Mouse (Mus musculus) heart, embryonic 14.5 days (tissue): ENCODE data around the gene Atp5l. TPM values are rescaled to one million over a fixed set of nuclear protein-coding genes. Genes with fewer than 3 reads are reported as not detected.
"Not testable (repeated sequence)": the region's sequence is repeated elsewhere in the genome, so short reads cannot be mapped to it uniquely, and the experiment has no call there.

Experiments
- ATAC-seq: fragments of 200-750 bp; cut with Nextera tagmentation; 2 replicates; pipeline ENCODE4 v1.8.0; 2017; ENCODE audit warnings: low read depth, moderate TSS enrichment; ENCODE audit not compliant: insufficient number of reproducible peaks, insufficient read depth, low FRiP score
- H3K27ac ChIP-seq, 2 experiments: fragments of 200-500 bp in 1 of 2; fragments of 300-500 bp in 1 of 2; sonication (generic) in 1 of 2; replicated peaks in 1 of 2; 2 replicates each; pipeline ENCODE4 v1.5.1; 2012 to 2014; ENCODE audit warnings: low read depth in 2 of 2, low read length in 2 of 2, control low read depth in 1 of 2, mild to moderate bottlenecking in 1 of 2, mixed read lengths in 1 of 2; ENCODE audit not compliant: control insufficient read depth in 1 of 2, insufficient read depth in 1 of 2
- H3K27me3 ChIP-seq: fragments of 300-500 bp; sonication (generic); 2 replicates; pipeline ENCODE4 v1.6.1; 2014; ENCODE audit warnings: mild to moderate bottlenecking, low read length, control low read depth; ENCODE audit not compliant: control insufficient read depth, insufficient read depth
- H3K36me3 ChIP-seq: fragments of 300-500 bp; sonication (generic); 2 replicates; pipeline ENCODE4 v1.6.1; 2014; ENCODE audit warnings: mild to moderate bottlenecking, control low read depth, low read length, mixed read lengths; ENCODE audit not compliant: control insufficient read depth, insufficient read depth
- H3K4me1 ChIP-seq, 2 experiments: fragments of 200-500 bp in 1 of 2; fragments of 300-500 bp in 1 of 2; sonication (generic) in 1 of 2; 2 replicates each; pipeline ENCODE4 v1.6.1; 2012 to 2014; ENCODE audit warnings: low read length in 2 of 2, control low read depth in 1 of 2, mixed read lengths in 1 of 2; ENCODE audit not compliant: control insufficient read depth in 2 of 2, insufficient read depth in 2 of 2
- H3K4me2 ChIP-seq: fragments of 300-500 bp; sonication (generic); 2 replicates; pipeline ENCODE4 v1.6.1; 2014; ENCODE audit warnings: mild to moderate bottlenecking, low read length
- H3K4me3 ChIP-seq, 2 experiments: fragments of 200-500 bp in 1 of 2; fragments of 300-500 bp in 1 of 2; sonication (generic) in 1 of 2; 2 replicates each; pipeline ENCODE4 v1.5.1; 2012 to 2014; ENCODE audit warnings: low read length in 2 of 2, mild to moderate bottlenecking in 2 of 2, control low read depth in 1 of 2, low read depth in 1 of 2, moderate library complexity in 1 of 2; ENCODE audit not compliant: control insufficient read depth in 1 of 2, insufficient read depth in 1 of 2
- H3K9ac ChIP-seq: fragments of 300-500 bp; sonication (generic); 2 replicates; pipeline ENCODE4 v1.6.1; 2014; ENCODE audit warnings: mild to moderate bottlenecking, low read length
- H3K9me3 ChIP-seq: fragments of 300-500 bp; sonication (generic); 2 replicates; pipeline ENCODE4 v1.6.1; 2016; ENCODE audit warnings: low read length, control low read depth; ENCODE audit not compliant: control insufficient read depth
- WGBS: fragments of 180-500 bp; shearing (Covaris S2); extraction: QIAGEN DNeasy Blood & Tissue Kit; methylation state at CpG from one replicate; pipeline ENCODE4 v1.1.7; 2014; 5-methylcytosine and 5-hydroxymethylcytosine counted together
- polyA plus RNA-seq: library from polyadenylated mRNA; unstranded; fragments of >200 nt; fragmentation: Nextera tagmentation; extraction: Ambion mirVana; gene quantifications from 2 replicates; pipeline ENCODE4 v1.2.1, GENCODE M21; 2014

Gene Atp5l
- 1,362 and 1,405 TPM in 2 replicates for polyA plus RNA-seq

- peak; percentile 86 for ATAC-seq
- under 1% methylated on average over 48 of the region's 48 CpGs for WGBS
- no peaks in the 10 kb centered on the region for H3K27me3 ChIP-seq
Observed at GRCm38 (mm10) chr9:44920374-44921122, at the start of gene Atp5l. Atp5l (minus strand) TSS chr9:44920742.

GRCm38 (mm10) chr9:44969450-44969849 is 48.9 kb upstream of the Atp5l start:
- Histone ChIP-seq H3K36me3 (no peaks in the 10 kb centered on the region), H3K4me3 (no peak overlapping the region), H3K4me1 (peaks cover 0 to 9% of the 10 kb centered on the region in 2 experiments; a peak in 1 of 4 replicates), H3K27ac (no peak overlapping the region), H3K9me3 (no peaks in the 10 kb centered on the region), H3K27me3 (peaks cover 20% of the 10 kb centered on the region), H3K9ac (no peak overlapping the region), H3K4me2 (no peak overlapping the region)
- 41% methylated on average over 1 of the region's 1 CpGs for WGBS
- no peak for ATAC-seq

More at GRCm38 (mm10) chr9:44920374-44921122, at the start of gene Atp5l:
- Histone ChIP-seq H3K36me3 (peaks cover under 1% of the 10 kb centered on the region; the same call in 1 of the 2 replicates), H3K27ac (peak within 1 kb of the TSS; percentile 87 to 88), H3K4me3 (peak within 1 kb of the TSS; percentile 88 to 91), H3K9ac (peak within 1 kb of the TSS; percentile 90), H3K4me2 (peak within 1 kb of the TSS; percentile 71), H3K4me1 (peaks cover 0 to 7% of the 10 kb centered on the region in 2 experiments; a peak in 2 of 4 replicates), H3K9me3 (no peaks in the 10 kb centered on the region)

- H3K4me1 ChIP-seq = peaks cover 0 to 10% of the 10 kb centered on the region in 2 experiments; a peak in 1 of 4 replicates
- not testable (repeated sequence) for H3K27me3 ChIP-seq, H3K4me3 ChIP-seq, ATAC-seq, H3K27ac ChIP-seq, H3K9me3 ChIP-seq, H3K9ac ChIP-seq, H3K36me3 ChIP-seq, H3K4me2 ChIP-seq
- 77% methylated on average over 5 of the region's 5 CpGs for WGBS
Observed at GRCm38 (mm10) chr9:44967763-44968162, 47.2 kb upstream of the Atp5l start.

GRCm38 (mm10) chr9:44966815-44967242 is 46.3 kb upstream of the Atp5l start:
- peaks cover 8% of the 10 kb centered on the region; the same call in 1 of the 2 replicates for H3K27me3 ChIP-seq
- no peak overlapping the region for H3K4me2 ChIP-seq
- no peak overlapping the region for H3K4me3 ChIP-seq
- peaks cover 17% of the 10 kb centered on the region for H3K36me3 ChIP-seq
- no peak overlapping the region for H3K27ac ChIP-seq
- no peak overlapping the region for H3K9ac ChIP-seq
- H3K4me1 ChIP-seq = peaks cover 0 to 10% of the 10 kb centered on the region in 2 experiments; a peak in 1 of 4 replicates
- ATAC-seq = no peak
- WGBS = 27% methylated on average over 3 of the region's 3 CpGs
- no peaks in the 10 kb centered on the region for H3K9me3 ChIP-seq

GRCm38 (mm10) chr9:44965833-44966466 is 45.4 kb upstream of the Atp5l start:
- Histone ChIP-seq H3K4me3 (peak overlapping the region; percentile 53 to 95), H3K9ac (peak overlapping the region; percentile 51), H3K27ac (0 out of 4 replicates have a peak overlapping the region, but pooled peaks have one; percentile 26 to 28), H3K4me1 (peaks cover 0 to 10% of the 10 kb centered on the region in 2 experiments; a peak in 1 of 4 replicates), H3K36me3 (peaks cover 25% of the 10 kb centered on the region), H3K4me2 (peak overlapping the region; percentile 75), H3K9me3 (no peaks in the 10 kb centered on the region), H3K27me3 (peaks cover 3% of the 10 kb centered on the region; the same call in 1 of the 2 replicates)
- ATAC-seq = no peak
- WGBS = 14% methylated on average over 10 of the region's 10 CpGs

DNA sequence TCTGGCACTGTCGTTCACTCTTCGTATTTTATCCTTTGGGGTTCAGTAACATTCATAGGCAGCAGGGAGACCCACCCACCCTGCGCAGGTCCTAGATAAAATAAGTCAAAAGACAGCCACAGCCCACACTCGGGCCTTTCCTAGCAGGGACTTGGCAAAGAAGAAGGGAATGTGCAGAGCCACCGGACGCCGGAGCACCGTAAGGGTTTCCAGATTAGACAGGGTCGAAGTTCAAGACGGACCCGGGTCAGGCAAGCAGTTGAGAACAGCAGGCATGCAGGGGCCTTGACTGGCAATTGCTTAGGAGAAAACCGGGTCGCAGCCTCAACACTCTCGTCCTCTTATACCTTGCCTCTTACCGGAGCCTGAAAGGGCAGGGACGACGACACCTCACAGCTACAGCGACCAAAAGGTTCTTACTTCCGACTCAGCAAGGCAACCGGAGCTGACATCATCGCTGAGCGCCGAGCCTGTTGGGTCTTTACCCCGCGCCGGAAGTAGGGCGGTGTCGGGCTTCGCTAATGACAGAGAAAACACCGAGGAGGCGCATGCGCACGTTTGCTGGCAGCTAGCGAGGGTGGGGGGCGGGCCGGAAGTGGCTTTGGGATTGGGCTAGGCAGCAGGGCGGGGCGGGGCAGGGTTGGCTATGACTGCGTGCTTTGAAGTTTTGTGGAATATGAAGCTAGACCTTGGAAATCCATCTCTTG is 44.7 kb upstream of the Atp5l start, which contains the start of gene Ube4a:
Gene Ube4a, minus strand, starts transcription at position 475 of the 707 bp plus-strand sequence.
- 2% methylated on average over 39 of the region's 39 CpGs for WGBS
- peak within 1 kb of the TSS; percentile 28 to 61; a peak in 1 of 4 replicates for H3K27ac ChIP-seq

DNA sequence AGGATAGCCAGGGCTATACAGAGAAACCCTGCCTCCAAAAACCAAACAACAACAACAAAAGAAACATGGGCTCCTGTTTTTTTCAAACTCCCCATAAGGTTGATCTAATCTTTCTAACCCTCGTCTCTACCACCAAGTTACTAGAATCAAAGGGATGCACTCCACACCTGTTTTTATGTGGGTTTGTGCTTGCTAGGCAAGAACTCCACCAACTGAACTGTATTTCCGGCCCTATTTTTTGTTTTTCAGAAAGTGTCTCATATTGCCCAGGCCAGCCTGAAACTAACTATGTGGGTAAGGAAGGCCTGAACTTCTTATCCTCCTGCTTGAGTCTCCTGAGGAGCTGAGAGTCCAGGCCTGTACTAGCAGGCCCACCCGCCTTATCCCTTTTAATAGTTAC is 33.9 kb upstream of the Atp5l start:
- Histone ChIP-seq H3K9me3 (no peaks in the 10 kb centered on the region), H3K36me3 (peaks cover 96% of the 10 kb centered on the region), H3K4me2 (no peak overlapping the region), H3K27me3 (no peaks in the 10 kb centered on the region), H3K27ac (no peak overlapping the region), H3K4me1 (no peaks in the 10 kb centered on the region), H3K9ac (no peak overlapping the region), H3K4me3 (no peak overlapping the region)
- no peak for ATAC-seq
- WGBS = 87% methylated on average over 3 of the region's 3 CpGs

More for the DNA sequence above, 44.7 kb upstream of the Atp5l start, which contains the start of gene Ube4a:
- Histone ChIP-seq H3K36me3 (peaks cover 32% of the 10 kb centered on the region), H3K4me2 (peak within 1 kb of the TSS; percentile 92), H3K4me1 (peaks cover 0 to 10% of the 10 kb centered on the region in 2 experiments; a peak in 1 of 4 replicates), H3K9me3 (no peaks in the 10 kb centered on the region), H3K4me3 (peak within 1 kb of the TSS; percentile 67 to 95), H3K9ac (peak within 1 kb of the TSS; percentile 90), H3K27me3 (no peaks in the 10 kb centered on the region)
- peak; percentile 93 for ATAC-seq
